In the genomic region with DNA sequence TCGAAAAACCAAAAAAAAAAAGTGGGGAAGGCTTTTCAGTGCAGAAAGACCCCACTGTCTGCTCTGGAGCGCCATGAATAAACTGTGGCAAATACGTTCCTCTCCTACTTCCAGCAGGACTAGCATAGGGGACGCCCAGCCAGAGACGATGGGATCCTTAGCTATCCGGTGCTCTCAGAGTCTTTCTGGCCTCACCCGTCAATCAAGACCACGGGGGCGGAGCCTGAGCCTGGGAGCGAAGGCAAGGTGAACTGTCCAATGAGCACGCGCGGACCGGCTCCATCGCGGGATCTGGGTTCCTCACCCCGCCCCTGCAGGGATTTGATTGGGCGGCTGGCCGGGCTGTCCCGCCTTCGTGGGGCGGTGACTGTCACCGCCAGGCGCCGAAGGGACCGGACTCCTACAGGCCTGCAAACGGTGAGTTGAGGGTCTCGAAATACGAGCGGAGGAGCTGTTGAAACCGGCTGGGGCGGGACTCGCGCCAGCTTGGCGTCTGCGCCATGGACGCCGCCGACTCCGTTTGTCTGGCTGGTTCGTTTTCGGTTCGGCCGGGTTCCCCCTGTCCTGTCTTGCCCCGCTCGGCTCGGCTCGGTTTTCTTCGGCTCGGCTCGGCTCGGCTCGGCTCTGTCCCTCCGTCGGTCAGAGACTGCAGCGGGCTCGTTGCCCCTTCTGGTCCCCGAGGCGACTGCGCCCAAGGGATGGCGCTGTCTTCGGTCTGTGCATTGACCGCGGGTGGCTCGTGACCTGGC, we compare ENCODE assay signal across 8 mouse cellular contexts. TPM values are rescaled to one million over a fixed set of nuclear protein-coding genes. Genes with fewer than 3 reads are reported as not detected.
DNase-seq lines count a peak whose midpoint lies in the region; ATAC-seq and TF ChIP-seq lines count a peak whose summit lies in the region.

A gene (plus strand): TSS at position 350 of the 749 bp plus-strand sequence.

- H3K4me1 ChIP-seq in hindbrain, postnatal 0 days (ENCODE audit: insufficient read depth, low read length) = 0 out of 2 replicates have a peak, but pooled peaks cover 3% of the 10 kb centered on the region

- peak; percentile 95 for DNase-seq in WW6 (ENCODE audit: low read depth, low spot score)
- peak; percentile 97 to 99 for DNase-seq in cerebellum, postnatal 4 days (ENCODE audit: low spot score in 2 of 2)
- DNase-seq in gastrocnemius, adult 2 months = peak; percentile 100
- peak; percentile 99 for DNase-seq in hindbrain, postnatal 0 days (ENCODE audit: low spot score)
- DNase-seq in left cerebral cortex, adult 2 months (ENCODE audit: extremely low spot score in 1 of 2, low spot score in 2 of 2) = peak; percentile 97 to 99
- DNase-seq in right cerebral cortex, adult 2 months (ENCODE audit: low spot score in 2 of 2) = peak; percentile 98
- DNase-seq in urinary bladder, postnatal 14 days (ENCODE audit: low spot score) = peak; percentile 100

- peak within 1 kb of the TSS; percentile 88 for H3K4me3 ChIP-seq in gastrocnemius, adult 2 months
- peak within 1 kb of the TSS; percentile 71 for H3K4me3 ChIP-seq in hindbrain, postnatal 0 days (ENCODE audit: low read length)
- H3K4me3 ChIP-seq in left cerebral cortex, adult 2 months = peak within 1 kb of the TSS; percentile 78

- peak within 1 kb of the TSS; percentile 64 for H3K4me2 ChIP-seq in hindbrain, postnatal 0 days (ENCODE audit: low read depth, low read length)

- no peaks in the 10 kb centered on the region for H3K36me3 ChIP-seq in hindbrain, postnatal 0 days (ENCODE audit: insufficient read depth, low read length)

- H3K27ac ChIP-seq in gastrocnemius, adult 2 months = peak within 1 kb of the TSS; percentile 96
- peak within 1 kb of the TSS; percentile 96 for H3K27ac ChIP-seq in hindbrain, postnatal 0 days
- H3K27ac ChIP-seq in left cerebral cortex, adult 2 months = peak within 1 kb of the TSS; percentile 95

- peak; percentile 99 for ATAC-seq in hindbrain, postnatal 0 days
- peak; percentile 98 for ATAC-seq in megakaryocyte, adult 5-6 weeks (ENCODE audit: poor library complexity, severe bottlenecking)

- under 1% methylated on average over 60 of the region's 65 CpGs for WGBS in hindbrain, postnatal 0 days

- H3K27me3 ChIP-seq in hindbrain, postnatal 0 days (ENCODE audit: insufficient read depth, low read length) = no peaks in the 10 kb centered on the region

- peak; percentile 22; the same call in 1 of the 2 replicates for TF ChIP-seq CTCF in gastrocnemius, adult 2 months (IDR thresholded peaks at IDR 0.05)
- TF ChIP-seq CTCF in hindbrain, postnatal 0 days (IDR thresholded peaks at IDR 0.05; ENCODE audit: low read depth) = peak; percentile 59
- peak; percentile 8 for TF ChIP-seq CTCF in left cerebral cortex, adult 2 months (IDR thresholded peaks at IDR 0.05)

- H3K9me3 ChIP-seq in hindbrain, postnatal 0 days (ENCODE audit: low read length) = no peaks in the 10 kb centered on the region

- intact Hi-C loops in gastrocnemius, adult 2 months (cut with DNase I) = loop anchor here (5.0 to 10.0 kb wide), 3 partner anchors 39 to 152 kb away; a partner anchor contains a TSS
- intact Hi-C loops in left cerebral cortex, adult 2 months (cut with DNase I) = loop anchor here (2.0 to 10.0 kb wide), 3 partner anchors 68 to 552 kb away; a partner anchor contains a TSS

- peak within 1 kb of the TSS; percentile 81 for H3K9ac ChIP-seq in hindbrain, postnatal 0 days (replicated peaks; ENCODE audit: low read length)

RNA-seq across cellular contexts. Expression of the gene that starts here (rescaled TPM):
- 10 to 100 TPM; 34.7 to 41.3 TPM for total RNA-seq in gastrocnemius, adult 2 months (2021)
- 20.5 and 37.1 TPM in 2 replicates for total RNA-seq in hindbrain, postnatal 0 days (2014; rRNA removed)
- polyA plus RNA-seq in hindbrain, postnatal 0 days (2015; fragmentation: Nextera tagmentation; extraction: Ambion mirVana) = 109 and 111 TPM in 2 replicates
- total RNA-seq in left cerebral cortex, adult 2 months (2021) = 10 to 100 TPM; 40.1 to 43.4 TPM
- 19.7 and 22.1 TPM in 2 replicates for total RNA-seq in megakaryocyte, adult 5-6 weeks (2015)
- 22.8 and 24.8 TPM in 2 replicates for total RNA-seq in megakaryocyte, adult 5-6 weeks (2017)

Comparison
In these comparisons a context has a peak if more than half of its experiments do, and no peak if none do; other contexts are left out.
1. Peak in every context shown above with its lines: DNase-seq, ATAC-seq, H3K4me3 ChIP-seq and H3K27ac ChIP-seq.
2. CTCF ChIP-seq: peak in every context shown above with its lines; median percentile 59 in hindbrain, postnatal 0 days; 22 in gastrocnemius, adult 2 months; 8 in left cerebral cortex, adult 2 months.